Mouse (Mus musculus) G1E-ER4 (cell line): ENCODE data around the gene Gm10638. TPM values are rescaled to one million over a fixed set of nuclear protein-coding genes. Genes with fewer than 3 reads are reported as not detected.

ENCODE experiments used
- GATA1 ChIP-seq: IDR thresholded peaks from one replicate; pipeline ENCODE4 v1.8.0; 2012; ENCODE audit warnings: low read length, inconsistent platforms
- polyA plus RNA-seq: library from polyadenylated mRNA; stranded (reverse); fragments of >175 nt; gene quantifications from 2 replicates; pipeline ENCODE4 v1.2.3, GENCODE M21; 2012

The Gm10638 gene
- polyA plus RNA-seq, 1 experiment: 0.82 TPM

DNA sequence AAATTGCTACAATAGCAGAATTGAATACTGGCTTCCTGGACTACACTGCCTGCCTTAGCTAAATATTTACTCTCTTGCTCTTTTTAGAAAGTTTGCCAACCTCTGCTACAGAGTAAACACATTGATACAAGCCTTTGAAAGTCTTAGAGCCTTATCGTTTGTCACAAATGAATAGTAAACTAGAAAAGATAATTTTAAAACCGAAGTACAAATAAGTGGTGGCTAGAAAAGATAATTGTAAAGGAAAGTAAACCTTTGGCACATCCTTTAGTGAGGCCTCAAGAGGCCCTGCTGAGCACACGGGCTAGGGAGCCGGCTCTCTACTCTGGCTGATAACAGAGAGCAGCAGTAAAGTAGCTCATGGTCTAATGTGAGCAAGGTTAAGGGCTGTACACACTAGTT is 13.6 kb downstream of the Gm10638 start:
- TF ChIP-seq GATA1: no peak

DNA sequence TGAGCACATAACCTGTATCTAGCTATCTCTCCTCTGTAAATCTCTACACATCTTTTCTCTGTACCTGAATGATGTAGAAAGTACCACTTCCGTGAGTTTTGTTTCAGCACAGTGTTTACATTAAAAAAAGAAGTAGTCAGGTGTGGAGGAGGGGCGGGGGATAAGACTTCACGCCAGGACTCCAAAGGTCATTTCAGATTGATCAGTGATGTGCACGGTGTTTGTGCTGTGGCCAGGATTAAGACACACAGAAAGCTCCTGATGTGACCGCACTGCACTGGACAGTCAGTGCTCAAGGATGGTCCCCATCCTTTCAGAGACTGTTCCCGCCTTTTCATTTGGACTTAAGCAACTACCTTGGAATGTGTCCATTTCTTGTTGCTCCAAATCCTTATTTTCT is 15.2 kb downstream of the Gm10638 start:
- TF ChIP-seq GATA1: no peak

DNA sequence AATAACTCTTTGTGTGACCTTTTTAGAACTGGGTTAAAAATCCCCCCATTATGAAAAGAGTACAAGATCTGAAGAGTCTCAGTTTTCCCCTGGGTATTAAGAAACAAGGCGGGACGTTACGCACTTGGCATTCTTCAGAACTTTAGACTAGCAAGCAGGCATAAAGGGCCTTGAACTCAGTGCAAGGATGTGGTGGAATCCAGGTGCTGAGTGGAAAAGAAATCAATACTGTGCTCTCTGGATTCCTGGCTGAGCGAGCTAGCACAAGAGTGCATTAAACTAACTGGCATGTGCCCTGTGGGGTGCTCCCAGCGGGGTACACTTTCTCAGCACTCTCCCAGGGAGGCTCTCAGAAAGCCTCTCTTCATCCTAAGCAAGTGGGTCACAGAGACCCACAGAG is 17.3 kb downstream of the Gm10638 start:
- TF ChIP-seq GATA1: no peak

DNA sequence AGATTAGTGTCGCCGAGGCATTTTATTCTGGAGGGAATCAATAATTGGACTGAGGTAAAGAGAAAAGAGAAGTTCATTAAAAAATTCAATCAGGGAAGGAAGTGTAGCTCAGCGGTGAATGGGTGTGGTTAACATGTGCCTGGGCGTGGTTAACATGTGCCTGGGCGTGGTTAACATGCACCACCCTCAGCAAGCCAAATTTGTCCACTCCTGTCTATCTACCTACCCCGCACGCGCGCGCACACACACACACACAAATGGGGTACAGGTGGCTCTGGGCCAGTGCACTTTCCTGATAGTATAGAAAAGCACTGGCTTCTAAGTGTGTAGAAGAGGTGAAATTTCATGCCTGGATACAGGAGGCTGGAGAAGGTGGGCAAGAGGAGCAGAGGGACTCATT is 19.7 kb downstream of the Gm10638 start:
- TF ChIP-seq GATA1: no peak

DNA sequence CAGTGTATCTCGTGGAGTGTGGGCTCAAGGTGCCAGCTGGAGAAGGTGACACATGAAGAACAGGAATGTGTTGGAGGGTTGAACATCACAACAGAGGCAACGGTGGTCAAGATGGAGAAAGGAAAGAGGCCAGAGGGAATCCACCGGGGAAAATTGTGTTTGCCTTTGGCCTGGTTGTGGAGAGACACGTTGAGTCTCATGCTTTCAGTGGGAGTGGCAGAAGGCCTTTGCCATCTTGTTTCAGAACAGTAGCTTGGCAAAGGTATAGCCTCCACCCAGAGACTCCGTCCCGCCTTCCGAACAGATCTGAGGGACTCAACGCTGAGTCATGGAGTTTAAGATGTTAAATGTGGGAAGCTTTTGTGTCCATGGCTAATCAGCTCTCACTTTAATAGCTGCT is 20.2 kb downstream of the Gm10638 start:
- no peak for TF ChIP-seq GATA1

DNA sequence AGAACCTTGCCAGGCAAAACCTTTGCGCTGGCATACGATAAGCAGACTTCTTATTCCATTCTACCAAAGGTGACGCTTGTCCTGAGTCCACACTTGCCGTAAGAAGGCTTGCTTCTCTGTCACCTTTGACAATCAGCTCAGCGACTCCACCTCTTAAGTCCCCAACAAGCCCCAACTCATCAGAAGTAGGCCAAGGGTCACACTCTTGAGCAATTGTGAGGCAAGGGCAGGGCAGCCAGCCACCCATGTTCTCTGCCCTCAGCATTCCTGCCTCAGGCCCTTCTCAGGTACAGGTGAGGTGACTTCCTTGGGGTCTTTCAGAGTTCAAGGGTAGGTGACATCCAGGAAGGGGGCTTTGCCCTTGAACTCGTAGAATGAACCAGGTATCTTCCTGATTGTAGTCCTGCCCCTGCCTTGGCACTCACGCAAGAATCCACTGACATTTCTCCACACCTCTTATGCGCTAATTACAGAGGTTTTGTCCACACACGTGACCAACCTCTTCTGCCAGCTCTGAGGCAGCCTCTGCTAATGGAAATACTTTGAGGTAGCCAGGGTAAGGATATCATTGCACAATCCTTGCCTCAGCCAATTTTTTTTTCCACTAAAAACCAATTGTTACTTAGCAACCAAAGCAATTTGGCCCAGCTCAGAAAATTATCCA is 21.2 kb downstream of the Gm10638 start:
- TF ChIP-seq GATA1: no peak

DNA sequence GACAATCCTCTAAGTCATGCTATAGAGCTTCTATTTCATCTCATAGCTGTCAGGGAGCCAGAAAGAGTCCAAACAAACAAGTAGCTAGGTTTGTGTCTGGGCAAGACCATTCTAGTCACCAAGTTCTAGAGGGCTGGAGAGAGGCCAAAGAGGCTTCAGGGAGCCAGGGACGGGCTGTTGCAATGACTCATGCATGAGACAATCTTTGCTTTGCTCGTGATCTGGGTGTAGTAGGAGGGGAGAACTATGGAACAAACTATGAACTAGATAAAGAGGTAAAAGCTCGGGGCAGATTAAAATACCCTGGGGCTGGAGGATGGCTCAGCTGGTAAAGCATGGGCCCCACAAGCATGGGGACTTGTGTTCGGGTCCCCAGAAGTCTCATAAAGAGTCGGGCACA is 23.0 kb downstream of the Gm10638 start:
- TF ChIP-seq GATA1: no peak

DNA sequence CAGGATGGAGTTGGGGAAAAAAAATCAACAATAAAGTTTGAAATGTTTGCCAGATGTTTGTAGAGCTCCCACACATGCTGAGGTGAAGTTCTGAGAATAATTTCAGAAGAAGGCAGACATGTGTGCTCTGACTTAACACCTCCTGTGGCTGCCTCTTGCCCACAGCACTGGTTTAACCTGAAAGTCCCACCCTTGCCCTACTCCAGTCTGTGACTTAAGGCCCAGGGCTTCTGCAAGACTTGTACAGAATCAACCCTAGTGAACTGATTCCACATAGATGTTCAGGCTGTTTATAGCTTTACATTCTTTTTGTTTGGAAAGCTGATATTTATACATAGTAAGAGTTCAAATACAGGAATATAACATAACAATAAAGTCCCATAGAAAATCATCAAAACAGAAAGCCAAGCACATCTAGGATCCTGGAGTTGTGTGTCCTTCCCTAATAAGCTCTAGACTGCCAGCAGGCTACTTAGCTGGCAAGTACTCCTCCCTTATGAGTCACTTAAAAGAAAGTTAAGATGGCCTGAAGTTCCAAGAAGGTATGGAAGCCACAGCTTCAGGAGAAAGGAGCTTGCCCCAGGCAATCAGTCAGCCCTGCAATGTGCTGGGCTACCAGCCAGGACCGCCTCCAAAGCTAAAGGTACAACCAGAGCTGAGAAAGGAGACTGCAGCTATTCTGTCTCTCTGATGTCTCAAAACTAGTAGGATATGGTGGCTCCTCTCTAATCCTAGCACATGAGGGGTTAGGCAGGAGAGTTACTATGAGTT is 24.6 kb downstream of the Gm10638 start:
- TF ChIP-seq GATA1: no peak

DNA sequence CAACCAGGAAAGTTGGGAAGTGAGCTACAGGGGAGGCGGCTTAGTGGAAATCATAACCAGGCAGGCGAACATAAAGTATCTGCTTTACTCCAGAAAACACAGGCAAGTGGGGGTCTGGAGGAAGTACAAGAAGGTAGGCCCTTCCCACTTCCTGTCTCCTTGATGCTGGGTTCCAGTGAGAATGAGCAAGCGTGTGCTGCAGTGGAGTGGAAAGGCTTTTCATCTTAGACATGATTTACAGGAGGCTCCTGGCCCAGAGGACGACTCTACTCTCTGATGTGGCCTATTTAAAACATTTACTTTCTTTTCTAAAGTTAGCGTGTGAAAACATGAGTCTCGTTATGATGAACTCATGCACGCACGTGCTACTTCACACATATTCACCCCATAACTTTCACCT is 33.7 kb downstream of the Gm10638 start:
- no peak for TF ChIP-seq GATA1

DNA sequence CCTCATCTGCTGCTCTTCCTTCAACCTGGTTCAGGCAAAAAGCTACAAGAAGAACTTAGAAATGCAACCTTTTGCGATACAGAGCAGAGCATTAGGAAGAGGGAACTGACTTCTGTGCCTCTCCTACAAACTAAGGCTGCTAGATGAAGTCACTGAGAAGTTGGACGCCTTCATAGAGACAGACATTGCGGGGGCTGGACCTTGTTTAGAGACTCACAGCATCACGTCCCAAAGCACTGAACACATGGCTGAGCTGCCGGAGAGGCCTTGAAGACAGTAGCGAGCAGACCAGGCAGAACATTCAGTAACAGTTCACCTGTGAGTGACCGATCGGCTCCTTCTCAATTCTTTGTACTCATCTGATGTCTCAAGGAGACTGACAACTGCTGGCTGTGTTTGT is 35.6 kb downstream of the Gm10638 start:
- no peak for TF ChIP-seq GATA1

DNA sequence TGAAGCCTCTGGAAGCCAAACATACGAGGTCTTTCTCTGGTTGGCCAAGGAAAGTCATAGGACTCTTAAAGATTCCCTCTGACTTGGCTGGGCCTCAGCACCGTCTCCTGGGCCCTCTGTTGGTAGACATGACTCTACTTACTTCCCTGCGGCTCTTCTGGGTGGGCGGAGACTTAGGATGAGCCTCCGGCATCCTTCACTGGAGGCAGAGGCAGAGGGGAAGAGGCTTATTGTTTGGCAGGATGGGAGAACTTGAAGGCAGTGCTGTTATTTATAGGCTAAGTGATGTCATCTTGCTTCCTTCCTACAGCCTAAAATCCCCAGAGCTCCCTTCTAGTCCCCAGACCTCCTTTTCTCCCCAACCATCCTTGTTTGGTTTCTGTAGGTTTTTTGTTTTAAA is 41.0 kb downstream of the Gm10638 start:
- no peak for TF ChIP-seq GATA1

DNA sequence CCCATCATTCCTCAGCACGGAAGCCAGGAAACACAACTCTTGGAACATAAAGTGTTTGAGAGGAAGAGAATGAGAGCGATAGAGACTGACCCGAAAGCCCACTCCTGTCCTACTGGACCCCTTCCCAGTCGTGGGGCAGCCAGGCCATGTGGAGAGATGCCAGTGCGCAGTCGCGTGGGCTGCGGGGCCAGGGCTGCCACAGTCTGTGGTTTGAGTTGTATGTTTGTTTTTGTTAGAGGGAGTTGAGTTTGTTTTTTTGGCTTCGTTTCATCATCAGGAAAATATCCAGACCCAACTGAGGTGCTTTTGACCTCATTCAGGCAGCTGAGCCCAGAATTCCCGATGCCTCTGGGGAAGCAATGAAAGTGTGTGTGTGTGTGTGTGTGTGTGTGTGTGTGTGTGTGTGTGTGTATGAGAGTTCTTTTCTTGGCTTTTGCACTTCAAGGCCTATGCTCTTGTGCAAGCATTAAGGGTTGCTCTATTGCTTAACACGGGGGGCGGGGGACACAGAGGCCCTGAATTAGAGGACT is 42.5 kb downstream of the Gm10638 start:
- TF ChIP-seq GATA1: no peak

DNA sequence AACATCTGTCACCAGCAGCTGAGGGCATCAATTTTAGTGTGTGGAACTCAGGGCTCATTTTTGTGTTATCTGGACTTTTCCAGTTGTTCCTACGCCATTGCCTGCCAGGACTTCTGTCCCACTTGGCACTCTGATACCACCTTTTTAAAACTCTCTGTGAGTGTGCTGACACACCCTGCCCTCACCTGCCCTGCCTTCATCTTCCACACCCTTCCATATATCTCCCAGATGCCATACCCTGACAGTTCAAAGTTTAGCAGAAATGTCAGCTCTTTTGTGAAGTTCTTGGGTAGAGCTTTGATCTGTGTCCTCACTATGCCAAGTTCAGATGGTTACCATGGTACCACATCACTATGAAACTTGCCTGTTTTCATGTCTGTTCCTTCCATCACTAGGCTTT is 44.1 kb downstream of the Gm10638 start:
- TF ChIP-seq GATA1: no peak

DNA sequence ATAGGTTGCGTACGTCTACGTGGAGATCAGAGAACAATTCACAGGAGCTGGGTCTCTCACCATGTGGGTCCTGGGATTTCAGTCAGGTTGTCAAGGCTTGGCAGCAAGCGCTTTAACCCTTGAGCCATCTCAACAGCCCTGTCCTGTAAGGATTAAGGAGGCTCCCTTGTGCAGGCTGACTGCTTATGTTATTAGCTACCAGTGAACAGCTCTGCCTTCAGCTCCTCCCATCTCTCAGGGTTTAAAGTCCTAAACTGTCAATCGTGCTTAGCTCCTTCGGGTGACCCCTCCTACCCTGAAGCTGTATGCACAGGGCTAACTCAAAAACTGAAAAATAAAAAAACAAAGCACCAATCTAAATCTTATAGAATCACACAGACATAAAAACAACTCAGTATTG is 46.0 kb downstream of the Gm10638 start:
- no peak for TF ChIP-seq GATA1

DNA sequence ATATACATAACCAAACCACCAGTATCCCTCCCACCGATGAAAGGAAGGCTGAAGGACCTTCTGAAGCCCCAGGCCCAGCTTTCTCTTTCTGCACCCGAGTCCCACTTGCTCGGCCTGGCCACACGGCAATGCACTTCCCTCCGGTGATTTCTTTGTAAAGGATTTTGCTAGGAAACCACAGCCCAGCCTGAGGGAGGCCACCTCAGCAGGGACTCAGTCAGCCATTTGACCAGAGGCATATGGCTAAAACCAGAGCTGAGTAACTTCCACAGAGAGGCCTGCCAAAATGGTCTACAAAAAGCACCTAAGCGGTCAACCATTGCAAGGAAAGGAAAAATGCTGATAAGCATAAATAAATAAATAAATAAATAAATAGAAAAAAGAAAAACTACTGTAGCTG is 49.2 kb downstream of the Gm10638 start:
- no peak for TF ChIP-seq GATA1

Other genes starting within 250 kb of the Gm10638 start
- gene Abcc12, start 165.0 kb upstream of the Gm10638 start, polyA plus RNA-seq: not detected in 2 replicates
- gene Lonp2, start 121.7 kb upstream of the Gm10638 start, polyA plus RNA-seq: 41.0 and 63.3 TPM in 2 replicates
- gene Siah1a, start 235 bp downstream of the Gm10638 start, polyA plus RNA-seq: 6.3 and 8.0 TPM in 2 replicates
- gene N4bp1, start 139.6 kb downstream of the Gm10638 start, polyA plus RNA-seq: 6.5 and 9.6 TPM in 2 replicates